Mouse (Mus musculus) retina, postnatal 1 day (tissue): Measurements from ENCODE around the gene Supt20.
A peak's percentile ranks its signal among the peaks of the same experiment; 100 is the strongest.

Experiments
- DNase-seq: peaks from one replicate; pipeline ENCODE4 v3.0.0-alpha.2; 2012

Supt20 gene

GRCm38 (mm10) chr3:54708972-54709371, 16.4 kb downstream of the Supt20 start:
- DNase-seq, result no peak

DNA sequence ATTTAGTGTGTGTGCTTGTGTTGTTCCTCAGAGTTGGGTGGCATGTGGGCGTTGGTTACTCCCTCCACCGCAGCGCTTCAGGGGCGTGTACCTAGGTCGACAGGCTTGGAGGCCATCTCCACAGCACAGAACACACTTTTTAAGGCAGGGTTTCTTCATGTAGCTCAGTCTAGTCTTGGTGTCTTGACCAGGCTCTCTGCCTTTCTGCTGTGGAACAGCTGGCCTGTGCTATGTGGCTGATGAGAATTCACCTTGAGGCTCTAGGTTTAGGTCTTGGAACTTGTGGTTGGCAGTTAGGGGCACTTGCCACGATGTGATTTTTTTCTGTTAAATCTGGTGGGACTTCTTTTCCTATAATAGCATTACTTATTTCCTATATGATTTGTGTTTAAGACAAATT, 21.6 kb downstream of the Supt20 start, which contains the start of gene Gm21958:
TSS of gene Gm21958 (minus strand) at position 101 of the 400 bp plus-strand sequence.
- DNase-seq, result no peak

GRCm38 (mm10) chr3:54715461-54715860, 22.9 kb downstream of the Supt20 start:
- no peak for DNase-seq

GRCm38 (mm10) chr3:54717348-54717747, 24.7 kb downstream of the Supt20 start:
- DNase-seq, result no peak

- DNase-seq, result no peak
Observed at GRCm38 (mm10) chr3:54718947-54719346, 26.3 kb downstream of the Supt20 start.

DNA sequence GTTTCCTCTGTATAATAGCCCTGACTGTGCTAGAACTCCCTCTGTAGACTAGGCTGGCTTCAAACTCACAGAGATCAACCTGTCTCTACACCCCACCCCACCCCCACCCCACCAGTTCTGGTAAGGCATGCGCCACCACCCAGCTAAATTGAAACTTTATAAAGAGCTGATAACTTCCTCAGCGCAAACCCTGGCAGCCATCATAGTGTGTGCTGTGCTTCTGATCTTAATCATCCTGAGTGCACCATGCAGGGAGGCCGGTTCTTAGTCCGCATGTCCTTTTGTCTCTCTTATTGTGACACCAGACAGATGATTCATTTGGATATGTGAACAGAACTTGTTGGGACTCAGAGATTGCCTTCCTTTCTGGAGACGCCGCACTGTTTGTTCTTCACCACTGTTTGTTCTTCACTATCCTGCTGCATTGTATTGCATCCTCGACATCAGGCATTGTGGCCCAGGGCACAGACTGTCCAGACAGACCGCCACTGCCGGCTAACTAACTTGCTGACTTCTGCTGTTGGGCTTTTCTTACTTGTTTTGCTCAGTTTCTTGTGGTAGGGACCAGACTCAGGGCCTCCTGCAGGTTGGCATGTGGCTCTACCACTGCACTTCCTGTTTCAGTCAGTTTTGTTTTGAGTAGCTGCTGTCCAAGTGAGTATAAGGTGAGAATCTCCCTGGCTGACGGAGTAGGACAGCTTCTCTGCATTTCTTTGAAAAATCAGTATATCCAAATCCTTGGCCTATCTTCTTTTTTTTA, 31.3 kb downstream of the Supt20 start:
- DNase-seq, result no peak

- DNase-seq, result no peak
Observed at GRCm38 (mm10) chr3:54725344-54725743, 32.7 kb downstream of the Supt20 start.

DNA sequence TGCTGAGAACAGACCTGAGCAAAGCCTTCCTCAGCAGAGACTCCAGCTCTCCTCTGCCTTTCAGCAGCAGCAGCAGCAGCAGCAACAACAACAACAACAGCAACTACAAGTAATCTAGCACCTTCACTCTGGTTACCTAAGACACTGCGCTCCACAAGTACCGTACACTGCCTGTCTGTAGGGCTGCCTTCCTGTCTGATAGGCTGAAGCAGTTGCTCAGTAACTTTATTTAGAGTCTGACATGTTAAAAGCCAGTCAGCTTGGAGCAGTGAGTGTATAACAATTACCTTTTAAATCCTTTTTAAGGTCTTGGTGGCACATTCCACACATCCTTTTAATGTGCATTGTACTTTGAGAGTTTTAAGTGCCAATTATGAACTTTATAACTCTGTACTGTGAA, 35.0 kb downstream of the Supt20 start:
- no peak for DNase-seq

- no peak for DNase-seq
Observed at GRCm38 (mm10) chr3:54728100-54728499, 35.5 kb downstream of the Supt20 start.

- DNase-seq, result no peak
Observed at GRCm38 (mm10) chr3:54731626-54732150, 39.1 kb downstream of the Supt20 start.

- DNase-seq, result no peak
Observed at GRCm38 (mm10) chr3:54732371-54732770, 39.8 kb downstream of the Supt20 start.

DNA sequence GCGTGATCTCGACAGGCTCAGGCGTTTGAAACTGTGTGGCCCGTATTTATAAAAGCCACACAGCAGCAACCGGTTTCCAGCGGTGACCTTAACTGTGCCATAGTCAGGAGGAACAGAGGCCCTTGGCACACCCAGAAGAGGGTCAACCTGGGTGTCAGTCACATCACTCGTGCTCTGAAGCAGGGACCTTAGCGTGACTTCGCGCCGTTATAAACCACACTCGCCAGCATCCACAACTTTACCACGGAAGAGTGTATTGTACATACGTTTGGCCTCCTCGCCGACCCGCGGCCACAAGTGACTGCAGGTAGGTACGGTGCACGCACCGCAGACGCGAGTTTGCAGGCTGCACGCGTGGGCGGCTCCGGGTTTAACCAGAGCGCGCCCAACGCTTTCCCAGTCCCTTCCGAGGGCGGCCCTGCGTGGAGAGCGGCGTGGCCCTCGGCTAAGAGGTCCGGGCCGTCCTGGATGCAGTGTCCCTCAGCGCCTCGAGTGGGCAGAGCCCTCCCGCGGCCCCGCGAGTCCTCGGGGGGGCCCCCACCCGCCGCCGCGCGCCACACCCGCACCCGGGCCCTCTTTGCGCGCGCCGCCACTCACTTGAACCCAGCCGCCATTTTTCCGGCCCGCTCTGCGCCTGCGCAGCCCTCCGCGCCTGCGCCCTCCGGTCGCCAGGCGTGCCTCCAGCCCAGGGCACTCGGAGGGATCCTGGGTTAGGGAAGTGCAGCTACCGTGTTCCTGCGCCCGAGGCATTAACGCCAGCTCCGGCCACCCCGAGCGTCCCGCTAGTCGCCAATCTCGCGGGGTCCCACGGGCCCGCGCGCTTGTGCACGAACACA, 42.0 kb downstream of the Supt20 start:
- peak; percentile 94 for DNase-seq

GRCm38 (mm10) chr3:54735247-54736046, 42.8 kb downstream of the Supt20 start, which contains the start of the genes Exosc8 and Alg5:
Gene Exosc8 (minus strand): TSS chr3:54735393.
Gene Alg5 (plus strand): TSS chr3:54735539.
- peak; percentile 90 for DNase-seq

DNA sequence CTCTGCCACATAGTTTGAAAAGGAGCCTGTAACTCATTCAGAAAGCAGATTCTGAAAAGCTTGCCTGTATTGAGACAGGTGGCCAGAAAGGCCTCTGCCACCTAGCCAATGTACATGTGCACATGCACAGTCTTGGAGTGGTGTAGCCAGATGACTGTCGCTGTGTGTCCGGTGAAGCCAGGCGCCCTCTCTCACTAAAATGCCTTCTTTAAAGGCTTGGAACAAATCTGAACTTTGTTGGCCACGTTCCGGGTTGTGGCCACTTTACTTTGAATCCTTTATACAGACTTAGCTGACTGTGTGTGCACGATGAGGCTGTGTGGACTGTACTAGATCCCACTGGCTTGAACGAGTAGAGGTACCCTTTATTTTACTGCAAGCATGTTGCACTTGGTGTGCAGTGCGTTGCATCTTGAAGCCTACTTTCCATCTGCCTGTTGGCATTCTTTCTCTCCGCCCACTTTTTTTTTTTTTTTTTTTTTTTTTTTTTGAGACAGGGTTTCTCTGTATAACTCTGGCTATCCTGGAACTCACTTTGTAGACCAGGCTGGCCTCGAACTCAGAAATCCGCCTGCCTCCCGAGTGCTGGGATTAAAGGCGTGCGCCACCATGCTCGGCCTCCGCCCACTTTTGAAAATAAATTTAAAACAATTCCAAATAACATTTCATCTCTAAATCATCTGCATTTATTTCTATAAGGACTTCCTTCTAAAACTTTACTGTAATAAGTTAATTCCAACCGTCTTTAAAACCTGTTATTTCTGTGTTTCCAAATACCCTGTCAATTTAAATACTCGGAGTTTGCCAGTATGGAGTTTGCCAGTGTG, 43.7 kb downstream of the Supt20 start:
- peak; percentile 21 for DNase-seq

GRCm38 (mm10) chr3:54737317-54737716, 44.7 kb downstream of the Supt20 start:
- no peak for DNase-seq

- no peak for DNase-seq
Observed at GRCm38 (mm10) chr3:54741965-54742364, 49.4 kb downstream of the Supt20 start.

DNA sequence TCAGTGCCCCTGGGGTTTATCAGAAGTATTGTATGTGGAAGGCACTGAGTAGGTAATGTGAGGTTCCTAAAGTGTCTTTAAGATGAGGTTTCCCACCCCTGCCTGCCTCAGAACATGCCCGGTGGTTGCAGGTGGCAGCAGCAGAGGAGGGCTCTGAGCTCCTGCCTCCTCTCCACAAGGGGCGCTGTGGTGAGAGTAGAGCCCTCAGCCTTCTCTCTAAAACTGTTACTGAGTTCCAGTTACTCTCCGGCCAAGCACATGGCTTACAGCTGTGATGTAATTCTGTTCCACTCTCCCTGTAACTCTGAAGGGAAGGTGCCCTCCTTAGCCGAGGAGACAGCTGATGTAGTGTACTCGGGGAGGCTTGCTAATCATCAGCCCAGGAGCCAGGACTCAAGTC, 53.2 kb downstream of the Supt20 start:
- peak; percentile 54 for DNase-seq

GRCm38 (mm10) chr3:54753411-54753810, 60.8 kb downstream of the Supt20 start:
- DNase-seq, result no peak

DNA sequence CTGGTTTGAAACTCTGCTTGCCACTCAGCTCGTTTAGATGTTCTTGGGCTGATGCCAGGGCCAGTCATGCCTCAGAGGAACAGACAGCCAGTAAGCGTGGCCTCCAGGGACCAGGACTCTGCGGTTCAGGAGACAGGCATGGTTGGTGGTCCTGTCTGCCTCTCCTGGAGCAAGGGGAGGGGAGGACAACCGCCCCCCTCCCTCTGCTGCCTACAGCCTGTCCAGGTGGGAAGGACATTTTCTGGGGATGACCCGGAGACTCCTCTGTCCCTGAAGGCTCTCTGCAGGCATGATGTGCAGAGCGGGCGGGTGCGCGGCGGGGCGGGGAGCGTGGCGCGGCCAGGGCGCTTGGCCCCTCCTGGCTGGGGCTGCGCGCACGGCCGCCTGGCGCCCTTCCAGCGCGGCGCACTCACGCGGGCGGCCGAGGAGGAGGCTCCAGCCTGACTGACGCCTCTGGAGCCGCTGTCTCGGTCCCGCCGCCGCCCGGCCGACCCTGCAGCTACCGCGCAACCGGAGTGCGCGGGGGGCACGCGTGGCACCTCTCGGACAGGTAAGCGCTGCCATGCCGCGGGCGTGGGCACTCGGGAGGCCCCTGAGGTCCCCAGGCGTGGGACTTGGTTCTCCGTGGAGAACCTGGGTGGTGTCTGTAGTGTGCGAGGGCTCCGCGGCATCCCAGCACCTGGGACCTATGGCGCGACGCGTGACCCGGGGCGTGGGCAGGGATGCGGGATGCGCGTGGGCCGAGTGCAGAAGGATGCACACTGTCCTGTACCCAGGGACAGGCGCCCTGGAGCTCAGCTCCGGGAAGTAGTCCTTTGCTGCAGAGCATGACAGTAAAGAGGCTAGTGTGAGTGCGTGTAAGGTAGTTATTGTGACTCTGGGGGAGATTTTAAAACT, 62.8 kb downstream of the Supt20 start, which contains the start of gene Smad9:
TSS of gene Smad9 (plus strand) at position 438 of the 897 bp plus-strand sequence.
- DNase-seq, result peak; percentile 81

- peak; percentile 38 for DNase-seq
Observed at GRCm38 (mm10) chr3:54756058-54756457, 63.5 kb downstream of the Supt20 start.

DNA sequence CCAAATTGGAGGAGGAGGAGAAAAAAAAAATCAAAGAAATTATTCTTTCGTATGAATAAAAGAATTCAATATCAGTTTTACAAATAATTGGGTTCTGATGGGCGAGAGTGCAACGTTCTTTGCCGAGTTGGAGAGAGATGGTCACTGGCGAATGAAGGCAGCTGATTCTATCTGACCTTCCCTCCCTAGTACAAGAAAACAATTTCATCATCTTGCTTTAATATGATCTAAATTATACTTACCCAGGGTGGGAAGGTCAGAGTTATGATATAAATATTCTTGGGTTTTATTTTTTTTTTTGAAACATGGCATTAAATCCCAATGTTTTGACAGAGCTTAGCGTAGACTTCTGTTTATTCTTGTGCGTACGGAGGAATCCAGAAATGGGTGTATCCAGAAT, 64.8 kb downstream of the Supt20 start:
- DNase-seq, result no peak
